Mouse (Mus musculus) embryonic facial prominence, embryonic 11.5 days (tissue): ENCODE data around the gene Ctnnd2. TPM values are rescaled to one million over a fixed set of nuclear protein-coding genes. Genes with fewer than 3 reads are reported as not detected.

Source experiments
- ATAC-seq: fragments of 200-750 bp; cut with Nextera tagmentation; replicated peaks from 2 replicates; pipeline ENCODE4 v1.8.0; 2017; ENCODE audit warnings: low read depth; ENCODE audit not compliant: insufficient number of reproducible peaks, low FRiP score, low TSS enrichment
- DNase-seq: peaks from one replicate; pipeline ENCODE4 v3.0.0-alpha.2; 2015; ENCODE audit warnings: low spot score
- H3K27ac ChIP-seq: fragments of 300-500 bp; sonication (generic); replicated peaks from 2 replicates; pipeline ENCODE4 v1.5.1; 2014; ENCODE audit warnings: mild to moderate bottlenecking, low read depth, low read length, control low read depth
- H3K27me3 ChIP-seq: fragments of 300-500 bp; sonication (generic); 2 replicates; pipeline ENCODE4 v1.6.1; 2014; ENCODE audit warnings: mild to moderate bottlenecking, low read length, moderate library complexity, mixed read lengths; ENCODE audit not compliant: control insufficient read depth, insufficient read depth
- H3K36me3 ChIP-seq: fragments of 300-500 bp; sonication (generic); replicated peaks from 2 replicates; pipeline ENCODE4 v1.6.1; 2014; ENCODE audit warnings: low read depth, mild to moderate bottlenecking, low read length, moderate library complexity, mixed read lengths; ENCODE audit not compliant: control insufficient read depth, insufficient read depth
- H3K4me1 ChIP-seq: fragments of 300-500 bp; sonication (generic); 2 replicates; pipeline ENCODE4 v1.6.1; 2014; ENCODE audit warnings: low read length, mixed read lengths; ENCODE audit not compliant: control insufficient read depth, insufficient read depth
- H3K4me2 ChIP-seq: fragments of 300-500 bp; sonication (generic); 2 replicates; pipeline ENCODE4 v1.6.1; 2014; ENCODE audit warnings: low read depth, mild to moderate bottlenecking, control low read depth, low read length, moderate library complexity
- H3K4me3 ChIP-seq: fragments of 300-500 bp; sonication (generic); 2 replicates; pipeline ENCODE4 v1.5.1; 2014; ENCODE audit warnings: low read depth, low read length, control low read depth
- H3K9ac ChIP-seq: fragments of 300-500 bp; sonication (generic); replicated peaks from 2 replicates; pipeline ENCODE4 v1.6.1; 2014; ENCODE audit warnings: mild to moderate bottlenecking, control low read depth, low read length
- H3K9me3 ChIP-seq: fragments of 300-500 bp; sonication (generic); replicated peaks from 2 replicates; pipeline ENCODE4 v1.6.1; 2016; ENCODE audit warnings: mild to moderate bottlenecking, low read length, inconsistent platforms, mixed read lengths; ENCODE audit not compliant: control insufficient read depth
- WGBS: fragments of 180-500 bp; shearing (Covaris S2); extraction: QIAGEN DNeasy Blood & Tissue Kit; methylation state at CpG from one replicate; pipeline ENCODE4 v1.1.7; 2014; 5-methylcytosine and 5-hydroxymethylcytosine counted together
- polyA plus RNA-seq: library from polyadenylated mRNA; unstranded; fragments of >200 nt; fragmentation: Nextera tagmentation; extraction: Ambion mirVana; gene quantifications from 2 replicates; pipeline ENCODE4 v1.2.1, GENCODE M21; 2014

Gene Ctnnd2
- polyA plus RNA-seq, 1 experiment from 2014 or later, result 9.6 TPM

DNA sequence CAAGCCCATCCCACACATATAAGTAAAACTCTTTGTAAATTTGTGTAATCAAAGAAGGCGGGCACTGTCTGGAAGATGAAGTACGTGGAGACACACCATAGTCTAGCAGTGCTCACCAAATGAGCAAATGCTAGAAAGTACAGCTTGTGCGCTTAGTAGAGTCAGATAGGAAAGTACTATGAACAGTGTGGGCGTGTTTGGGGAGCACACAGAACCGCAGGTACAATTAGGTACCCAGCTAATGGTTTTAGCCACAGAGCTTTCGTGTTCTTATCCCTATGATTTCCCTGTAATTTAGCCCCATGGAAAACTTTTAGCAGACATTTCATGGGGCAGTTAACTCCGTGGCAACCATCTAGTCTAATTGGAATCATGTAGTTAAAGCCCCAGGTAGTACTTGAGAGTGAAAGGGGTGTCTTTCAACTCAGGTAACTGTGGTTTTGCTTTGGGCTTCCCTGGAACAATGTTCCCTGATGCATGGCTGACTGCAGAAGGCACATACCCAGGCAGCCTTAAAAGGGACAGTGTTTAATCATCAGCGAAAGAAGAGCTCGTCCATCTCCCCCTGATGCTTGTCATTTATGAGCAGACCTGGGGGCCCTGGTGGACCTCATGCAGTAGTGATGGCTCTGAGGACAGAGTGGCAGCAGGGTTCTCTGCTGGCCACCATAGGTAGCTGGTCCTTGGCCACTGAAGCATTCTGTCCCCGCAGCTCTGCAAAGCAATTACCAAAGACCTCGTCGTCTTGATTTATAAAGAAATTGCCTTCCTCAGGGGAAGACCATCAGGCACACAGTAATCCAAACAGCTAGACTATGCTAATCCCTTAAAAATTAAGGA is 697.5 kb downstream of the Ctnnd2 start:
- H3K27me3 ChIP-seq, result no peaks in the 10 kb centered on the region
- no peaks in the 10 kb centered on the region for H3K36me3 ChIP-seq
- no peak overlapping the region for H3K4me2 ChIP-seq
- WGBS, result 83% methylated on average over 12 of the region's 12 CpGs
- H3K9me3 ChIP-seq, result no peaks in the 10 kb centered on the region
- DNase-seq (no peak), ATAC-seq (no peak)
- no peak overlapping the region for H3K4me3 ChIP-seq
- H3K4me1 ChIP-seq, result no peaks in the 10 kb centered on the region
- no peak overlapping the region for H3K9ac ChIP-seq
- H3K27ac ChIP-seq, result no peak overlapping the region

DNA sequence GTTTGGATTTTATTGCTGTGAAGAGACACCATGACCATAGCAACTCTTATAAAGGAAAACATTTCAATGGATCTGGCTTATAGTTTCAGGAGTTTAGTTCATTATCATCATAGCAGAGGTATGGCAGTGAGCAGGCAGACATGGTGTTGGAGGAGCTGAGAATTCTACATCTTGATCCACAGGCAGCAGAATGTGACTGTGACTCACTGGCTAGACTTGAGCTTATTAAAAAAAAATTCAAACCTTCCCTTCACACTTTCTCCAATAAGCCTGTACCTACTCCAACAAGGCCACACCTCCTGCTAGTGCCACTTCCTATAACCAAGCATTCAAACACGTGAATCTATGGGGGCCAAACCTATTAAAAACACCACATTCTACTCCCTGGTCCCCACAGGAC is 703.1 kb downstream of the Ctnnd2 start:
- no peak overlapping the region for H3K4me3 ChIP-seq
- no peak overlapping the region for H3K9ac ChIP-seq
- no peak overlapping the region for H3K27ac ChIP-seq
- 67% methylated on average over 1 of the region's 1 CpGs for WGBS
- no peaks in the 10 kb centered on the region for H3K27me3 ChIP-seq
- H3K36me3 ChIP-seq, result no peaks in the 10 kb centered on the region
- no peak overlapping the region for H3K4me2 ChIP-seq
- H3K4me1 ChIP-seq, result no peaks in the 10 kb centered on the region
- H3K9me3 ChIP-seq, result no peaks in the 10 kb centered on the region
- ATAC-seq (no peak), DNase-seq (no peak)

DNA sequence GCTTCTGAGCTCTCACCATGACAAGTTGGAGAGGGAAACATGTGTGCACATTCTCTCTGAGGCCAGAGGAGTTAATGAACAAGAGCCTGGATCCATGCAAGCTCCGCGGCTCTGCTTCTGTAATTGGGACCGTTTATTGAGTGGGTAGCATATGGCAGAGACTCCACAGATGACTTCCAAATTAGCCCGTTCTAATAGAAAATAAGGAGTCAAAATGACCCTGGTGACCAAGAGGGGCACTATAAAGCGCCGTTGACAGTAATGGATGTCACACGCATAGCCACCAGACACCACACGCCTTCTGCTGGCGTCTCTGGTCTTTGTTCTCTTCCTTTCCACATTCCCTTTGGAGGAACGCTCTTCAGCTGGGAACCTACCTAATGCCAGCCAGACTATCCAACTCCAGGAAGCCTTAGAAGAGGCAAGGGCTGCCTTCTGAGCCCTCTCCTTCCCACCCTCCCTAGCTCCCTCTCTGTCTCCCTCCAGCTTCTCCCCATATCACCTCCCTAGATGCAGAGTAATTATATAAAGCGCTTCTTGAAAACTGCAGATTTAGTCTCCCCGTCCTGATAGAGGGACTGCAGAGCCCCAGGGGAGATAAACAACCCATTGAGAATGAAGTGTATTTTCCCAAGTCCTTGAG is 712.4 kb downstream of the Ctnnd2 start:
- no peaks in the 10 kb centered on the region for H3K4me1 ChIP-seq
- no peak overlapping the region for H3K4me2 ChIP-seq
- DNase-seq (no peak), ATAC-seq (no peak)
- no peaks in the 10 kb centered on the region for H3K36me3 ChIP-seq
- no peaks in the 10 kb centered on the region for H3K27me3 ChIP-seq
- 83% methylated on average over 12 of the region's 12 CpGs for WGBS
- H3K9me3 ChIP-seq, result no peaks in the 10 kb centered on the region
- H3K9ac ChIP-seq, result no peak overlapping the region
- H3K4me3 ChIP-seq, result no peak overlapping the region
- H3K27ac ChIP-seq, result no peak overlapping the region

- DNase-seq, result no peak
- Histone ChIP-seq H3K36me3 (no peaks in the 10 kb centered on the region), H3K9me3 (no peaks in the 10 kb centered on the region), H3K27ac (no peak overlapping the region), H3K4me1 (no peaks in the 10 kb centered on the region), H3K4me2 (no peak overlapping the region), H3K4me3 (no peak overlapping the region), H3K9ac (no peak overlapping the region), H3K27me3 (no peaks in the 10 kb centered on the region)
- 0 out of 2 replicates have a peak, but pooled peaks have one; percentile 59 for ATAC-seq
- 75% methylated on average over 6 of the region's 6 CpGs for WGBS
Observed at GRCm38 (mm10) chr15:30885410-30885809, 713.0 kb downstream of the Ctnnd2 start.

DNA sequence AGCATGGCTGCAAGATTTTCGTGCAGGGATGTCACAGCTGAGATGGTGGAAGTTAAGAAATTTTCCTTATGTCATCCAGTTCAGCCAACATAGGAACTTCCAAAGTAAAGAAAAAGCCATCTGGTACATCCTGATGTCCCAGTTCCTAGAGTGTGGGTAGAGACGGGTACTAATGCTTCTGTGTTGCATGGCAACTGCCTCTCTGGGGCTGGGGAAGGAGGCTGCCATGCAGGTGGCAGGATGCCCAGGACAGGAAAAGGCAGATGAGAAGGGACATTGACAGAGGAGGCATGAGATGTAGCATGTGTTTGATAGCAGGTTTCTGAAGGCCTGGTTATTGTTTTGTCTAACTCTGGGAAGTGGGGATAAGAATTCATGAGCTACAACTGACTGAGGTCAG is 715.2 kb downstream of the Ctnnd2 start:
- no peak for ATAC-seq
- Histone ChIP-seq H3K36me3 (no peaks in the 10 kb centered on the region), H3K9me3 (no peaks in the 10 kb centered on the region), H3K9ac (no peak overlapping the region), H3K4me2 (no peak overlapping the region), H3K4me3 (no peak overlapping the region), H3K4me1 (no peaks in the 10 kb centered on the region), H3K27ac (no peak overlapping the region), H3K27me3 (no peaks in the 10 kb centered on the region)
- no peak for DNase-seq
- WGBS, result 81% methylated on average over 2 of the region's 2 CpGs

DNA sequence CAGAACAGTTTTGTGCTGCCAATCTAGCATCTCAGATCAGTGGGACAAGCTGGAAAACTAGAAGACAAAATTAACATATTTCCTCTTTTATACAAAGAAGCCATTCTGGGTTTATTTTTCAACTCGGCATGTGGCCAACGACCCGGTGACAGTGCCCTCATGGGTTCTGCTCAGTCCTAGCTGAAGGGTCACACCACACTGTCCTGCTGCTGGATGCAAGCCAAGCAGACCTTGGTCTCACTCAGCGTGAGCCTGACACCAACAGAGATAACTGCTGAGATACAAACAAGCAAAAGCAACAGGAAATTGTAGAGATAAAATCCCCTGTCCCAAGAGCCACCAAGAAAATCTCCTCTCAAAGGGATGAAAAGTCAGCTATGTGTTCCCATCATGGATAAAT is 719.6 kb downstream of the Ctnnd2 start:
- H3K4me2 ChIP-seq, result no peak overlapping the region
- no peak overlapping the region for H3K4me3 ChIP-seq
- no peak overlapping the region for H3K27ac ChIP-seq
- no peak for DNase-seq
- ATAC-seq, result no peak
- no peaks in the 10 kb centered on the region for H3K36me3 ChIP-seq
- no peaks in the 10 kb centered on the region for H3K9me3 ChIP-seq
- H3K4me1 ChIP-seq, result no peaks in the 10 kb centered on the region
- no peaks in the 10 kb centered on the region for H3K27me3 ChIP-seq
- 58% methylated on average over 4 of the region's 4 CpGs for WGBS
- H3K9ac ChIP-seq, result no peak overlapping the region

DNA sequence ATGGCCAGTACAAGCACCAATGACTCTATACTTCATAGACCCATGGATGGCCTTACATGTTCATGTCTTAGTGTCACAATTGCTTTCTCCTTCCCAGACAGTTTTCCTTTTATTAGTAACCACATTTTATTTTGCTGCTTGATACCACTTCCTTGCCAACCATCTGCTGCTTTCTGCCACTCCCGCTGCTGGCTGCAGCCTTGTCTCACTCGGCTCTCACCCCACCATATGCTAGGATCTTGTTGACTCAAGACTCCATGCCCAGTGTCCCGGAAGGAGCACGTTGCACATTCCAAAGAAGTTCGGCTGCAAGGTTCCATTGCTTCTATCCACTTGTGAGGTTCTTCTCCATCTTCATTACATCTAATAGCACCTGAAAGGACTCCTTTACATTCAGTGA is 722.7 kb downstream of the Ctnnd2 start:
- 83% methylated on average over 5 of the region's 5 CpGs for WGBS

GRCm38 (mm10) chr15:30897342-30897741 is 724.9 kb downstream of the Ctnnd2 start:
- Histone ChIP-seq H3K9ac (no peak overlapping the region), H3K36me3 (no peaks in the 10 kb centered on the region), H3K27ac (no peak overlapping the region), H3K9me3 (no peaks in the 10 kb centered on the region), H3K4me2 (no peak overlapping the region), H3K4me1 (no peaks in the 10 kb centered on the region), H3K27me3 (no peaks in the 10 kb centered on the region), H3K4me3 (no peak overlapping the region)
- no peak for DNase-seq
- ATAC-seq, result no peak
- 89% methylated on average over 8 of the region's 8 CpGs for WGBS

More for the DNA sequence above, 722.7 kb downstream of the Ctnnd2 start:
- ATAC-seq (no peak), DNase-seq (no peak)
- no peaks in the 10 kb centered on the region for H3K27me3 ChIP-seq
- no peaks in the 10 kb centered on the region for H3K9me3 ChIP-seq
- no peak overlapping the region for H3K4me2 ChIP-seq
- H3K4me1 ChIP-seq, result no peaks in the 10 kb centered on the region
- no peaks in the 10 kb centered on the region for H3K36me3 ChIP-seq
- no peak overlapping the region for H3K4me3 ChIP-seq
- H3K27ac ChIP-seq, result no peak overlapping the region
- no peak overlapping the region for H3K9ac ChIP-seq
